Mouse (Mus musculus) right cerebral cortex, adult 18-20 months (tissue): ENCODE measurements around the gene Anapc10.
A peak's percentile ranks its signal among the peaks of the same experiment; 100 is the strongest.
"Not testable (repeated sequence)": the region's sequence is repeated elsewhere in the genome, so short reads cannot be mapped to it uniquely, and the experiment has no call there.

Source experiments
- DNase-seq: peaks from one replicate; pipeline ENCODE4 v3.0.0; 2022; ENCODE audit warnings: mixed read lengths

Anapc10 gene

GRCm38 (mm10) chr8:79711064-79711961 is at the start of gene Anapc10, which contains the start of gene Abce1:
Gene Anapc10, plus strand, starts transcription at chr8:79711820.
Gene Abce1, minus strand, starts transcription at chr8:79711740.
- DNase-seq = peak; percentile 98

DNA sequence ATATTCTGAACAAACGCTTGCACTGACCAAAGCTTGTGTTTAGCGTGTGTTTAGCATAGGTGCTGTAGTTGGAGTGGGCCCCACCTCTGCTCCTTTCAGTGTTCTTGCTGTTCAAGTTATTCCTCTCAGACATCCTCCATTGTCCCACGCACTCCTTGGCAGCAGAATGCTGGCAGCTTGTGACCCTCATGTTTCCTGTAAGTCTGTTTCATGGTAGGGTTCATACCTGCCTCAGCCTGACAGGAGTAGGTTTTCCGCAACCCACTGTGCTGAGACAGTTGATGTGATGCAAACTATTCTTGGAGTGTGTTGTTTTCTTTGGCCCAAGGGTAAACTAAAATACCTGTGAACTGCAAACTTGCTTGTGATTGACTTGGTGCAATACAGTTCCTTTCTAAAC is 35.2 kb upstream of the Anapc10 start:
- DNase-seq = no peak

- DNase-seq = no peak
These were observed 32.6 kb upstream of the Anapc10 start for GRCm38 (mm10) chr8:79679005-79679404.

DNA sequence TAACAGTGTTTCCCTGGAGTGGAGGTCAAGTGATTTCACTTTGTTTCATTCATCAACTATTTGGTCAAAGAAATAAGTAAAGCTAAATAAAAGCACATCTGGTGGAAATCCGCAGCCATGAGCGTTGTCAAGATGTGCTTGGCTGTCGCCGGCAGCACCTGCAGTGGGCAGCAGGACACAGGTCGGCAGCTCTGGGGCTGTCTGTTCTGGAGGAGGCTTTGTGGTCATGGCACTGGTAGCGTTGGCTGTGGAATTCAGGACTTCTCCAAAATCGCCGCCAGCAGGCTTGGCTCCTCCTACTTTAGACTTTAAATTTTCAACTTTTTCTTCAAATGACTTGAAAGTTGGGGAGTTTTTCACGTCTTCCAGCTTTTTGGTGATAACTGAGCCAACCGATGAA is 31.5 kb upstream of the Anapc10 start:
- DNase-seq = not testable (repeated sequence)

GRCm38 (mm10) chr8:79680555-79680954 is 31.1 kb upstream of the Anapc10 start:
- DNase-seq = peak; percentile 20

DNA sequence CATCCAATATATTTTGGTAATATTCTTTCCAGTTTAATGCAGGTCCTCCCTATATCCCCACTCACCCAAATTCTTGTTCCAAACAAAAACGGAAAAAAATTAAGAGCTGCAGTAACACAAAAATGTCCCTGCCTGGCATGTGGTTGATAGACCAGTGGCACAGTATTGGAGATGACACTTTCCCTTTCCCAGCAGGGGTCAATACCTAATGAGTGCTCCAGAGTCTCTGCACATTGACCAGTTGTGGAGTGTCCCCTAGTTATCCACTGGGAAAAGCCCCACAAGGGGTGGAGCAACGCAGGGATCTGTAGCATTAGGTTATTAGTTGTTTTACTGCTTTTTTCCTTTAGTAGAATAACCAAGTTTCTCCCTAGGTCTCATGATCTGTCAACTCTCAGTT is 30.7 kb upstream of the Anapc10 start:
- DNase-seq = no peak

GRCm38 (mm10) chr8:79685927-79686326 is 25.7 kb upstream of the Anapc10 start:
- not testable (repeated sequence) for DNase-seq

DNA sequence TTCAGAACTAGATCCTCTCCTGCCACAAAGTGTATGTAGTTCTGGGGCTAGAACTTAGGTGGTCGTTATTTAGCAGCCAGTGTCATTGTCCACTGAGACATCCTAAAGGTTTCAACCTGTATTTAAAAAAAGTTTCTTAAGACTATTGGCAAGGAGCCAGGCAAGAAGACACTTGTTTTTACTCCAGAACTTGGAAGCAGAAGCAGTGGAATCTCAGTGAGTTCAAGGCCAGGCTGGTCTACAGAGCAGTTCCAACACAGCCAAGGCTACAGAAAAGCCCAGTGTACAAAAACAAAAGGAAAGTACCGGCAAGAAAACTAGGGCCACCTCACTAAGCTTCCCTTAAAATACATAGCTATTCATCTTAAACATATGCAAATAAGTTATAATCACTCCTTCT is 19.1 kb upstream of the Anapc10 start:
- no peak for DNase-seq

DNA sequence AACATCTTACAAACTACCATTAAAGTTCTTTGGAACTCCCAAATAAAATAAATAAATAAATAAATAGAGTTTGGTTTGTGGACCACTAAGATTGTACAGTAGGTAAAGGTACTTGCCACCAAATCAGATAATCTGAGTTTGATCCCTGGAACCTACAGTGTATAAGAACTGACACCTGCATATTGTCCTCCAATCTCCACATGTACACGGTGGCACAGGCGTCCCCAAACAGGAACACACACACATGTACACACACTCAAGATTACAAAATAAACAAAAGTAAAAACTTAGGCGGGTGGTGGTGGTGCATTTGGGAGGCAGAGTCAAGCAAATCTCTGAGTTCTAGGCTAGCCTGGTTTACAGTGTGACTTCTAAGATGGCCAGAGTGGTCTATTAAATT is 4.9 kb upstream of the Anapc10 start:
- no peak for DNase-seq

GRCm38 (mm10) chr8:79712676-79713075 is 1.1 kb downstream of the Anapc10 start:
- no peak for DNase-seq

- DNase-seq = no peak
These were observed 9.9 kb downstream of the Anapc10 start for GRCm38 (mm10) chr8:79721537-79721936.

DNA sequence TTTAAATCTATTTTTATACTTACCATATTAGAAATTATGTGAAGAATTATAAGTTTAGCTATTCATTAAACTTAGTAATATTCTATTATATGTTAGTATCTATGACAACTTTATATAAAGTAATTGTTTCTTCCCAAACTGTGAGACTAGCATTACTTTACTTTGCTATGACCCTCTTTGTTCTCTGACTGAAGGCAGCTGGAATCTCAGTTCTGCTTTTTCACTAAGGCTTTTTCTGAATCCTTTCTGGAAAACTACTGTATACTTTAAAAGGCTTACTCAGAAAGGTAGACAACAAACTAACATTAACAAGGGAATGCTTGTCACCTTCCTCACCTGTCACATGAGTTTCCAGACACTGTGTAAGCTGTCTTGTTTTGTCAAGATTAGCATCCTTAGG is 11.7 kb downstream of the Anapc10 start:
- DNase-seq = no peak

DNA sequence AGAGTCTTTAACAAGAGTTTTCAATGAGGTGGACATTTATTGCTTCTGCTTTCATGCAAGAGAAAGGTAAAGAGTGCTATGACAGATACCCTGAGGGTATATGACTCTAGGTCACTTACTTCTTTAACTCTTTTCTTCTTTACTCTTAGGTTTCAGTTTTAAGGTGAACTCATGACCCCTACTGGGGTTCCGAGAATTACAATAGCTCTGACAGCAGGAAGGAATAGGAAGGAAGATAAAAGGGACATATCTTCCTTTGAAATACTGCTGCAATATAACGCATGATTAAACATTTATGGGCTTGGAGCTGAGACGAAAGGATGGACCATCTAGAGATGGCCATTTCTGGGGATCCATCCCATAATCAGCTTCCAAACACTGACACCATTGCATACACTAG is 13.0 kb downstream of the Anapc10 start:
- no peak for DNase-seq

DNA sequence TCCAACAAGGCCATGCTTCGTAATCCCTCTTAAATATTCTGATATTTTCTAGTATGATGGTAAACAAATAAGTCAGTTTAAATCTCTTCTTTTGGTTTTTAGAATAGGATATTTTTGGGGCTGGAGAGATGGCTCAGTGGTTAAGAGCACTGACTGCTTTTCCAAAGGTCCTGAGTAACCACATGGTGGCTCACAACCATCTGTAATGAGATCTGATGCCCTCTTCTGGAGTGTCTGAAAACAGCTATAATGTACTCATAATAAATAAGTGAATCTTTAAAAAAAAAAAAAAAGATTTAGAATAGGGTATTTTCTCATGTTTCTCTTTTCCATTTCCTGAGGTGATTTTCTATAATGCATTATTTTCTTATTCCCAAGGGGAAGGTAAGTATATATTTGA is 16.3 kb downstream of the Anapc10 start:
- no peak for DNase-seq

DNA sequence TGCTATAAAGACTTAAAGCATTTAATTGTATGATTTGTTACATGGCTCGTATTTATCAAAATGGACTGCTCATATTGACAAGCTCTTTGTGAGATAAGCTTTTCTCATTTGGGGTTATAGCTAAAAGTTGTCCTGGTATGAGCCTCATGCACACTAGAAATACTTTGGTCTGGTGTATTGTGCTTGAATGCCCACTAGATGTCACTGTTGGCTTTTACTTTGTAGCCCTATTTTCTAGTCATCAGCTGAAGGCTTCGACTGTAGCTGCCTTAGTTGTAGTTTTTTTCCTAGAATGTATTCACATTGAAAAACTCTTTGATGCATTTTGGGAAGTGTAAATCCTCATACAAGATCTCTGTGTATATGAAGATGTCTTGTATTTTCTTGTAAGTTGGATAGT is 22.7 kb downstream of the Anapc10 start:
- DNase-seq = peak; percentile 38

DNA sequence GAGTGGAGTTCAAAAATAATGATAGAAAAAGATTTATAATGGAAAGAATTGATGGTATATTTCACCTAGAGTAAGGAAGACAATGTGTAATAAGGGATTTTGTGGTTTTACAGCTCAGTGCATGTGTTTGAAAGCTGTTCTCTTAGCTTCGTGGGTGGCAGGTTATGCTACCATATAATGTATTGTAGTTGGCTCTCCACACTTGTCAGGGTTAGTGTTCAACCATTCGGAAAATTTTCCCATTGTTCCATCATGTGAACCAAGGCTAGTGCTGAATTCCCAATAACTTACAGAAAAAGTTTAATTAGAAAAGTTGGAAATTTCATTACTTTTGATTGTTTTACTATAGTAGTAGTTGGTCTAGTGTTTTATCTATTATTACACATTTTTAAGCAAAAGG is 36.6 kb downstream of the Anapc10 start:
- DNase-seq = no peak

DNA sequence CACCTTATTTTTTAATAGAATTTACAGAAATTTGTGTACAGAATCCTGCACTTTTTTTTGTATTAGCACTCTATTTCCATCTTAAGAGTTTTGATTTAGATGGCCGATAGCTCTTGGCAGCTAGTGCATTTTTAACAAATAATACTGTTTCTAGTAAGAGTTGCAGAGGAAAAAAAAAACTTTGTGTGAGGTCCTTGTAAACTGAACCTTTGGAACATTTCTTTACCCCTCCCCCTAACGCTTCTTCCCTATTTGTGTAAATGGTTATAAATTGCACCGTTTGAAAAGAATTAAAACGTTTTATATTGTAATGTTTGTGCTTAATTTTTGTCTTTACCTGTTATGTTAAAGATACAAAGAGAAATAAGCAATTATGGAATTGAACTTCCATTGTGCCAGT is 37.0 kb downstream of the Anapc10 start:
- no peak for DNase-seq

DNA sequence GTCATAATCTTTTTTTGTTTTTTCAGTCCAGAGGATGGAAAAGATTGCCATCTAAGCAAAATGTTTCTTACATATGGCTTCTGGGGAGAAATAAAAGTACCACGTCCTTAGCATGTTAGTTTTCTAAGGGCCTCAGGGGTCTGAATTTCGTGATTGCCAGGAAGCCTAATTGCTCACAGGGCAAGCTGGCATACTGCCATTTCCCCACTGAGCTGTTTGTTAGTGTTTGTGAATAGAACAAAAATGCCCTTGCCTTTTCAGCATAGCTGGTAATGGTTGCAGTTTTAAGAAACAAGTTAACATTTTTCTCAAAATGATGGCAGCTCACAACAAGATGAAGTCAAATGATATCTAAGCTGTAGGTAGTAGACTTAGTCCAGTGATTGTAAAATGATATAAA is 38.7 kb downstream of the Anapc10 start:
- DNase-seq = no peak

DNA sequence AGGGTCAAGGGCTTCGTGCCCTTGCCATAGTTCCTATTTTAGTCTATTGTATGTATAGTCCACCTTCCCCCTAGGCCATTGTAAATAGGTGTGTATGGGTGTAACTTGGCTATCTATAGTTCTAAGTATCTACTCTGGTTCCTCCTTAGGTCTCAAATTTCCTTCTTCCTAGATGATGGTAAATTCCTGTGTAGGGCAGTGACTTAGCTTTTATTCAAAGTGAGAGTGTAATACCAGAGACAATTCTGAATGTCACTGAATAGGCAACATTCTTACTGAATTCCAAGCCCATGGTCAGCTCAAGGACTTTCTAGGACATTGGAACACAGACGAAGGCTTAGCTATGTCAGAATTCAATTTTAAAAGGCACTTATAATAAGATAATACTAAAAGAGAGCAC is 83.3 kb downstream of the Anapc10 start:
- DNase-seq = not testable (repeated sequence)

DNA sequence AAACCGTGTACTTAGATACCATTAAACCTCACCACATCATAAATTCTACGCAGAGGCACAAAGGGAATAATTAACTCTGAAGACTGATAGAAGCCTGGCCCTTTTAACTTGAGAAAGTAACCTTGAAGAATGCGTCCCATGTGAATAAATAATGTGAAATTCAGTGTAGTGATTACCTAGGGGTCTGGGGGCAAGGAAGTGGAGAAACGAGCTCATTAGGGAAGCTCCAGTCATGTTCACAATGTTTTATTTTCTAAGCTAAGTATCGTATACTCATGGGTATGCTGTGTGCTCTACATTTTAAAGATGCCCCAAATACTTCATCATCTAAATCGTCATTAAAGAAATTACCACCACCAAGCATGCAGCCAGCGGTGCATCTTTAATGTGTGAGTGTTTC is 85.1 kb downstream of the Anapc10 start:
- DNase-seq = no peak

GRCm38 (mm10) chr8:79804499-79804898 is 92.9 kb downstream of the Anapc10 start:
- DNase-seq = no peak

GRCm38 (mm10) chr8:79806971-79807370 is 95.4 kb downstream of the Anapc10 start:
- DNase-seq = no peak

DNA sequence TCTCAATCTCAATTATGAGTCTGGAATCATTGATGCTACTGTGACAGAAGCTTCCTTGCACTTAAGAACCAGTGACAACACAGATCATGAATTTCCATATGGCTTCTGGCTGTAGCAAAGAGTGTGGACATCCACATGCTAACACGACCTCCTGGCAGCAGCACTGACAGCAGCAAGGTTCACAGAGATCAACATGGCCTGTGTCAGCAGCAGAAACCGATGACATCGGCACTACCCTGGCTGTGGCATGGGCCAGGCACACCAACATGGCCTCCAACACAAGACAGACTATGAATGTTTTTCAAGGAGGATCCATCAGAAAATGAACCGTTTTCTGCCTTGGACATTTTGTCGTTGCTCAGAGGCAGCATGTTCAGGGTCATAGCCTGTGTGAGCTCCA is 114.9 kb downstream of the Anapc10 start:
- no peak for DNase-seq
